Mouse (Mus musculus) retina, postnatal 1 day (tissue): ENCODE measurements around the gene Gsta2.
"Not testable (repeated sequence)": the region's sequence is repeated elsewhere in the genome, so short reads cannot be mapped to it uniquely, and the experiment has no call there.

Source experiments
- DNase-seq: peaks from one replicate; pipeline ENCODE4 v3.0.0-alpha.2; 2012

The Gsta2 gene

DNA sequence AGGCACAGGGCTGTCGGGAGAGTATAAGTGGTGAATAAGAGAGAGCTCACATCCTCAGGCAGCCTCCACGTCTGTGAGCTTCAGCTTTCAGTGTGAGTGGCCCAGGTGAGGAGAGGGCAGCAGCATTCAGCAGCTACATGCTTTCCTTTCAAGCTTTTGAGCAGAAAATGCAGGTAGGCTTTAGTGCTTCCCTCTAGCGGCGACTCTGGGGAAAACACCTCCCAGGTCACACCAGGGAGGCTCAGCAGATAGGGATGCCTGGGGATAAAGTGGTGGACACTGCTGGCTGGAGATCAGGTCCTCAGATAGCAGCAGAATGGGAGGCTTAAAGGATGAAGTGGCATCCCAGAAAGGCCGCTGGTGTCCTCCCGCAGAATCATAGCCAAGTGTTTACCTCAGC is 59.5 kb downstream of the Gsta2 start:
- peak; percentile 69 for DNase-seq

DNA sequence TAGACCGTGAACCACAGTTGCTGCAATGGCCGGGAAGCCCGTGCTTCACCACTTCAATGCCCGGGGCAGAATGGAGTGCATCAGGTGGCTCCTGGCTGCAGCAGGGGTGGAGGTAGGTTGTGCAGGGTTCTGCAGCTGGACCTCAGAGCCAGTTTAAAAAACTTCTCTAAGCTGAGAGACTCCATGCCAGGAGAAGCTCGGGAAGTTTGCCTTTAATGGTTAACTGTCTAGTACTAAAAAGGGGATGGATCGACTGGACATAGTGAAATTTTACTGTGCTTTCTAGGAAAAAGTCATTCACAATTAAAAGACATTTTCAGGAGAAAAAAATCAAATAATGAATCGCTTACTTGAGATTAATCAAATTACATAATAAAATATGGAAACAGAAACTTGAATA is 60.8 kb downstream of the Gsta2 start:
- not testable (repeated sequence) for DNase-seq

GRCm38 (mm10) chr9:78293683-78294082 is 61.9 kb downstream of the Gsta2 start:
- DNase-seq, result not testable (repeated sequence)

GRCm38 (mm10) chr9:78292462-78292861 is 63.1 kb downstream of the Gsta2 start:
- not testable (repeated sequence) for DNase-seq

DNA sequence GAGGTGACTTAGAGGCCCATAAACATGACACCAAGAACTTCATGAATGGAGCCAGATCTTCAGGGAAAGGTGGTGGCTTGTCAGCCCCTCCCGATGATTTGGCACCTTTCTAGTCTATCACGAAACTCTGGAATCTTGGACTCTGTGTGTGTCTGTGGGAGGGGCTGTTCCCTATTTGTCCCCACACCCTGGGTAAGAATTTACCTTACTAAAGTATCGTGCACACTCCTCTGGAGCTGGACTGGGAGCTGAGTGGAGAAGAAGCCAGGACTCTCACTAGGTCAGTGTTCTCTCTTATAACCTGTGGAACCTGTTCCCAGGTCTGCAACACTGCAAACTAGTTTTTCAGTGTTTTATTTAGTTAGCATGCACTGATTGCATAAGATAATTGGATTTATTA is 65.9 kb downstream of the Gsta2 start, which contains the start of gene Gm10639:
Gene Gm10639, plus strand, starts transcription at position 201 of the 400 bp plus-strand sequence.
- not testable (repeated sequence) for DNase-seq

- not testable (repeated sequence) for DNase-seq
Observed at GRCm38 (mm10) chr9:78289063-78289462, 66.5 kb downstream of the Gsta2 start.

- not testable (repeated sequence) for DNase-seq
Observed at GRCm38 (mm10) chr9:78282002-78282711, 73.4 kb downstream of the Gsta2 start.
